Mouse (Mus musculus) cerebellum, adult 11 months (tissue): ENCODE measurements at regions not wholly inside any gene's neighbourhood (a gene's known extent, or its start where the extent isn't known, plus 50 kb on each side); places are given as distances from the start of the nearest gene placed in this dataset.

Source experiments
- DNase-seq: peaks from one replicate; pipeline ENCODE4 v3.0.0; 2022

DNA sequence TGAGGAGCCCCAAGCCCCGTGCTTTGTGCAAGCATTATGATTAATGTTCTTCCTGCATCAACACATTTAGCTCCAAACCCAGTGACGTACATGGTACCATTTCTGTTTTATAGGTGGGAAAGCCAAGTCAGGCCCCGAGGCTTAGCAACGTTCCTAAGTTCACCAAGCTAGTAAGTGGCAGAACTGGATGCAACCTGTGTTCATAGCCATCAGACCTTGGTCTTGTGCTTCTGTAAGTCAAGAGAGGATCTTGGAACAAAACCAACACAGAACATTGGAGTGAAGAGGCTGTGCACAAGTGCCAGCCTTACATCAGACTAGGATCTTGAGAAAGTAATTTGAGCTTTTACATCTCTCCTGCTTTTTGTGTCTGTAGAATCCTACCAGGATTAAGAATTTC is 71.3 kb downstream of the Cdc7 start:
- no peak for DNase-seq

GRCm38 (mm10) chr5:107035782-107036181 is 71.7 kb downstream of the Cdc7 start:
- DNase-seq = no peak

- DNase-seq = no peak
Observed at GRCm38 (mm10) chr5:107036475-107036874, 72.4 kb downstream of the Cdc7 start.

GRCm38 (mm10) chr5:107037087-107037486 is 73.0 kb downstream of the Cdc7 start:
- no peak for DNase-seq

DNA sequence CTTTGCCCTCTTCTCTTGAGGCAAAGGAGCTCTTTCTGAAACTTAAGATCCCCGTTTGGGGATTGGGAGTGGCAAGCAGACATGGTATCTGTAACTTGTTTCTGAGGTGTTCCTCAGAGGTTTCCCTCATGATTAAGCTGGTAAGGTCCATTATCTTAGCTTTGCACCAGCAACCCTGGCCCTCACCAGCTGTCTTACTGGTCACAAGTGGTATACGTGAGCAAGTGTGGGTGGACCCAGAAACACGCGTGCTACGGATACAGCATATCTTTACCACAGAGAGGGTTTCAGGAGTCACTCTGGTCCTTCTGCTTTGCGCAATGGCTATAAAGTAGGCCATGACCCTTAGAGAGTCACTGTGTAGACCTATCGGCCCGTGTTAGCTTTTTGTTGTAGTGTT is 75.2 kb downstream of the Cdc7 start:
- DNase-seq = no peak

DNA sequence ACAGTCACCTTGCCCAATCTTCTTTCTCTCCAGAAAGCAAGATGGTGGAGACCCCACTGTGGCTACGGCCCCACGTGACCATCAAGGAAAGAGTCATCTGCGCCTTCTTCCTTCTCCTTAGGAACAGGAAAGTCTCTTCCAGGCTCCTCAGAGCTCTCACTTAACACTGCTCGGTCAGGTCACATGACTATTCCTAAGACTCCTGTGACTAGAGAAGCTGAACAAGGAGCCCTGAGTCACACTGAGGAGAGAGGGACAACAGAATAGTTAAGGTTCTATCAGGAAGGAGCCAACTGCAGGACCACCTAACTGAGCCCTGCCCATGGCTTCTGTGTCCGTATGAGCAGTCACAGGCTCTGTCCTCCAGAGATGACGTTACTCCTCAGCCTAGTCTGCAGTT is 75.8 kb downstream of the Cdc7 start:
- no peak for DNase-seq

DNA sequence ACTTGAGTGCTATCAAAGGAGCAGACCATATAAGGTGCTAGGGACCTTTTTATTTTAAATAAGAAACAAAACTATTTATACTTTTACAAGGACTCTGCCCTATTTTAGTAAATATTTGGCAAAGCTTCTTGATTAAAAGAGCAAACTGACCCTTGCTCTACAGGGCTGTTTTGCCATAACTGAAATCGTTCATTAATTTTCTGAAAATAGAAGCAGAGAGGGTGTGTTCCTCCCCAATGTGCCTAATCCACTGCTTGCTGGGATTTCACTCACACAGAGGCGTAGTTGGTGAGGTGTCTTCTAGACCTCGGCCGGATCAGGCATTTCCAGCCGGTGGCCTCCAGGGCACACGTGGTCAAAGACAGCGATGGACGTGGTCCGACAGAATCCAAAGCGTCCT is 76.4 kb downstream of the Cdc7 start:
- no peak for DNase-seq

DNA sequence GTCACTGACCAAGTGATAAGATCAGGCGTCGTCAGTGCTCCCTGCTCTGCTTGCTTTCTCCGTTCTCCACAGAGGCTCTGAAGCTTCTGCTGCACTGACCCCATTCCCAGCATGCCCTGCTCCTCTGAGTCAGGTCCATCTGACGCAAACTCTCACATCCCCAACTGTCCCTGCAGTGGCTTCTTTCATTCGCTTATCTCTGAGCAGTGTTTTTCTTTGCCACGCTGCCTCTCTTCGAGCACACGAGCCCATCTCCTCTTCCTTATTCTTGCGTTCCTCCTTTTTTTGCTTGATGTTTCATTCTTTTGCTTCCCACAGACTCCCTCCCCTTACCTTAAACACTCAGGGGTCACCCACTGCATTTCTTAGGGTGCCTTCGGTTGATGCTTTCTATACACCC is 81.0 kb downstream of the Cdc7 start:
- no peak for DNase-seq

DNA sequence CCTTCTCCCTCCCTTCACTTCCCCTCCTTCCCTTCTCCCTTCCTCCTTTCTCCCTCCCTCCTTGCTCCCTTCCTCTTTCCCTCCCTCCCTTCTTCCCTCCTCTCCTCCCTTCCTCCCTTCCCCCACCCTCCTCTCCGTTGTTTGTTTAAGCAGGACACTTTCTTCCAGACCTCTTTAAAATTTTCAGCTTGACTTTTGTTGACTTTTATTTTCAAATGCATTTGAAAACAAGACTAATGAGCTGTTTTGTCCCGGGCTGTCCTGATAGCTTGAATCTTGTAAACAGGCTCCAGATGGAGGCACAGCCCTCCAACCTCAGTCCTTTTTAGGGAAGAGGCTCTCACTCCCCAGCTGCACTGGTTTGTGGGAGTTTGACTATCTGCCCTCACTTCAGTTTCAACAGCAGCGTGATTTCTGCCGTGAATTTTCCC is 82.4 kb downstream of the Cdc7 start:
- no peak for DNase-seq

GRCm38 (mm10) chr5:107048607-107049006 is 84.5 kb downstream of the Cdc7 start:
- no peak for DNase-seq

- DNase-seq = no peak
Observed at GRCm38 (mm10) chr5:107050076-107050475, 86.0 kb downstream of the Cdc7 start.

GRCm38 (mm10) chr5:107051868-107052267 is 87.7 kb downstream of the Cdc7 start:
- DNase-seq = no peak

DNA sequence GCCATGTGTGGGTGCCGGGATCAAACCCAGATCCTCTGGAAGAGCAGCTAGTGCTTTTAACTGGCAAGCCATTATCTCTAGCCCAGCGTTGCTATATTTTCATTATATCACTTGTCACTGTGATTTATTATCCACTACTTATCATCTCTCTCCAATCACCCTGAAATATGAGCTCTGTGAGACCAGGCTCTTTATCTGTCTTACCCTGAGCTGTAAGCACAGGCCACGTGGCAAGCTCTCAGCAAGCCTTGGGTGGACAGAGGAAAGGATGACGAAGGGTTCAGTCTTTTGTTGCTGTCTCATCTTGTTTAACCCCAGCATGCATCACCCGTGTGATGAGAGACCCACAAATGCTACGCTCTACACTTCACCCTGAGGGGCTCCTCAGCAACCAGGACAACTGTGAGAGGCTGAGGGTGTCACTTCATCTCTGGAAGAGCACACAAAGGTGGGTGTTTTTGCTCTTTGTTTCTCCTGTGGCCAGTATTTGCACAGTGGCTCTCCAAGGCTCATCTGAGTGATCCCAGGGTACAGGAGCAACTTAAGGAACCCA is 90.9 kb downstream of the Cdc7 start:
- no peak for DNase-seq

DNA sequence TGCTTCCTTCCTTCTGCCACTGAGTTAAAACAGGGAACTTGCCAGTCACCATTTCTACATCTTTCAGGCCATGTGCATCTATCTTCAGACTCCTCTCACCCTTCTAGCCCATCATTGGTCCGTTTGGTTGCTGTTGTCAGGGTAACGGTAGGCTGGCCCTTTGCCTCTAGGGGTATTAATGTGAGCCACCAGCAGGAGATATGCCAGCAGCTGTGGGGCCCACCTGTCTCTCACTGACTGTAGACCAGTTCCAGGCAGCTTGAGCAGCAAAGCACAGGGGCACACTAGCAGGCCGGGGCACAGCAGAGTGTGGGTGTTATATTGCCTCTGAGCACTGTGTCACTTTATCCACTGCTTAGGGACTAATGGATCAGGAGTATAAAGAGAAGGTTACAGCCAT is 91.3 kb downstream of the Cdc7 start:
- DNase-seq = peak; percentile 1
